Mouse (Mus musculus) CD4-positive helper T cell, adult 2 months (primary cell): ENCODE results near the gene AW146154.
"Not testable (repeated sequence)": the region's sequence is repeated elsewhere in the genome, so short reads cannot be mapped to it uniquely, and the experiment has no call there.

Experiments
- DNase-seq: peaks from one replicate; pipeline ENCODE4 v3.0.0-alpha.2; 2012; ENCODE audit warnings: low read depth, missing footprints, low spot score

AW146154 gene

DNA sequence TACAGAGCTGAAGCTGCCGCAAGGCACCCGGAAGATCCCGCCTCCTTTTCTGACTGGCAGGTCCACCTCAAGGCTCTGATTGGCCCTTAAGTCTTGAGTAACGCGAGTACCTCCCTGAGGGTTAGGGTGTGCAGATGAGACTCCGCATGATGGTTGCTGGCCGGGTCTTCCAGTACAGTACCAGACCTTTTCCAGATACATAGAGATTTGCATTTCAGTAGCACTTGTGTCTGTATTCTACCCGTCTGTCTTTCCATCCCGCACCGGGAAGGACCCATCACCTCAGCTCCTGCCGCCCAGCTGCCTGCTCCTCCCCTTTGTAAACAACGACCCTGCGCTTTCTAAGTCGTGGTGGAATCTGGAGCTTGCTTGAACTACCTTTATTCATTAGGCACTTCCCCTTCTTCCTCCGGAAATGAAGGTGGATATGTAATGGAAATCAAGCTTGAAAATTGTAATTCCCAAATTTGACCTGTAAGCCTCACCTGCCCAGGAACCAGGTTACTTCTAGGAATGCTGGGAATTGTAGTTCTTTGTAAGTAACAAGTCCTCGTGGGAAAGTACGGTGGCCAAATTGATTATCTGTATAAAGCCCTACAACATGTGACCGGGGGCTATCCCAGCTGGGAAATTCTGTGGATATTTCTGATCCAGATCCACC lies at the start of gene AW146154, which contains the start of gene Gm20449:
AW146154 (minus strand) TSS at position 502 of the 661 bp plus-strand sequence.
Gm20449 (minus strand) TSS at position 29 of the 661 bp plus-strand sequence.
- peak; percentile 92 for DNase-seq

DNA sequence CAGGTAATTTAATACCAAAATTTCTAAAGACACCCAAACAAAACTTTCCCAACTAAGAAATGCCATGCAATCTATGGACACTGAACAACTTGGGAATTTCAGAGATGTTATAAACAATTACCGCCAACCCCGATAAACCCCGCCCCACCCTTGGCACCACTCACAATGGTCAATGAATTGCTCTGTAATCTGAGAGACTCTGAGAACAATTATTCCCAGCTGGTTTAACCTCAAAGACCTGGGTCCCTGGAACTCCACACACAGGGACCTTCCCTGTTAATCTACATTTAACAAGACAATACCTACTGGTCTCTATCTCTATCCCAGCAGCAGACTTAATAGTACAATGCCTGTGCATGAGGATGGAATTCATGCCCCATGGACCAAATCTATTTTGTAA lies 13.0 kb upstream of the AW146154 start:
- no peak for DNase-seq

DNA sequence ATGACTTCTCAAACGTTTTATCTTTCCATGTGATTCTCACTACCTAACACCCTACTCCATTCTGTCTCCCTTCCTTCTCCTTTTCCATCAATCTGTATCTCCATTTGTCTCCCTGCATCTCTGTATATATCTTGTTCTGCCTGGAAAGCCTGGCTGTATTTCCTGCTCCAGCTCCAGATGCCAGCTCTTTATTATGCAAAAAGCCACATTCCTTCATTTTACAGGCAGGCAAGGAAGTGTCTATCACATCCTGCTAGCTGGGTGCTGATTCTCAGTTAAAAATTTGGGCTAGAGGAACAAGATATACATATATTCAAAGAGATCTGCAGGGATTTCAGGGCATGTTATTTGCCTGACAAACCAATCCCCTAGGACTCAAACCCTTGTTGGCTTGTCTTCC lies 12.5 kb upstream of the AW146154 start:
- no peak for DNase-seq

DNA sequence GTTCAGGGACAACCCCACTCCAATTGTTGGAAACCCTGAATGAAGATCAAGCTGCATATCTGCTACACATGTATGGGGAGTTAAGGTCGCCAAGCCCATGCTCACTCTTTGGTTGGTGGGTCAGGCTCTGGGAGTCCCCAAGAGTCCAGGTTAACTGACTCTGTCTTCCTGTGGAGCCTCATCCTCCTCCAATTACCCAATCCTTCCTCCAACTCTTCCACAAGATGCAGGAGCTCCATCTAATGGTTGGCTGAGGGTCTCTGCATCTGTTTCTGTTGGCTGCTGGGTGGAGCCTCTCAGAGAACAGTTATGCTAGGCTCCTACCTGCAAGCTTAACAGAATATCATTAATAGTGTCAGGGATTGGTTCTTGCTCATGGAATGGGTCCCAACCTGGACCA lies 2.7 kb upstream of the AW146154 start:
- DNase-seq: no peak

DNA sequence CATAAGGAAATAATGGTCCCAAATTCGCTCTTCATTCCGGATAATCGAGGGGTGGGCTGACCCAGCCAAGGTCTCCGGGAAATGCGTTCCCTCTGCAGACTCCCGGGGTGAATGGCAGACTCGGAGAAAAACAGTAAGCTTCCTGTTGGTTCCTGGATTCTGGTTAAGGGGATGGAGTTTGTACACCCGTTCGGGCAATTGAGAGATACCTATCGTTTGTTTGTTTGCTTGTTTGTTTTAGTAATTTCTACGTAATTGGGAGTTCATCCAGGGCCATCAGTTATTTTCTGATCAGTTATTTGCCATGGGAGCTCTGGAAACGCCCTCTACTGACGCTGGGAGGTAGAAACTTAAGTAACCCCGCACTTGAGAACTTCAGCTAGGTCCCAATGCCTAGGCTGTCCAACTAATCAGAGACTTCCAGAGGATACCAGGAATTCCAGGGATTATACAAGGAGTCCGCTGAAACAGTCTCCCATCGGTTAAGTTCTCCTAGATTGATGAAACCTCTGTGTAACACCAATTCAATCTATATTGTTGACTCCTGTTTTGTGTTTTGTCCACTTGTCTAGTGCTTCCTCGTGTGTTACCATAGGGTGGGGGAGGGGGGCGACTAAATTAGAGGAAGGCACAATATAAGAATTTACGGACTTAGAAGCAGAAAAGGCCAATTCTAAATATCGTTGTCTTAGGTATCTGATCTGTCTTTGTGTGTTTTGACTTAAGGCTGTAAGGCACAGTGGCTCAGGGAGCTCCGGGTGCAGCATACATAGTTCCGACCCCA lies 653 bp upstream of the AW146154 start:
- peak; percentile 66 for DNase-seq

DNA sequence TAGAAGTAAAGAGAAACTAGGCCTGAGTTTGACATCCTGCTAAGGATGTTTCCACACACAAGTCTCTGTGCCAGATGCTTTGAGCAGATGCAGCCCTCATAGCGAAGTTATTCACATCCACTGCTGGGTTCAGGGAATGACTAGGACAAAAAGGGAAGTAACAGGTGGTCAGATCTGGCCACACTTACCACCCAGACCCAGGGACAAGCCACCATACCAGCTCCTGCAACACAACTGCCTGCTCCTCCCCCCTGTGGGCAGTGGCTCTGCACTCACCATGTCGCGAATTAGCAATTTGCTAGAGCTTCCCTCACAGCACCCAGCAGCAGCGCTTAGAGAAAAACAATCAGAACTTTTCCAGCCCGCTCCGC lies 687 bp downstream of the AW146154 start:
- DNase-seq: not testable (repeated sequence)

DNA sequence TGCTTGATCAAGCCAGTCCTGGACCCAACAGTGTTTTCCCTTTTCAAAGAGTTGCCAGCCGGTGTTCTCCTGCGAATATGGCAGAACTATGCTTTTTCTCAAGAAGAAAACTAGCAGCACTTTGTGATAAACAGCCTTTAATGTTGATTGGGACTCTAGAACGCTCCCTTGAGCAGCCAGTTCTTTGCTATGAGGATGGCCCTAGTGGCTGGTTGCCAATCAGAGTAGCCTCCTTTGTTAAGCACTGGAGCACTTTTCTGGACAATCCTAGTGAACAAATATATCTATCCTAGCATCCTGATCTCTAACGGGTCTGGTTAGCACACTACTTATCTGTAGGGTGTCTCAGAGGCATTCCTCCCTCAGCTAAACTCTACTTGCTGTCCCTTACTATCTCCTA lies 1.2 kb downstream of the AW146154 start:
- DNase-seq: not testable (repeated sequence)

DNA sequence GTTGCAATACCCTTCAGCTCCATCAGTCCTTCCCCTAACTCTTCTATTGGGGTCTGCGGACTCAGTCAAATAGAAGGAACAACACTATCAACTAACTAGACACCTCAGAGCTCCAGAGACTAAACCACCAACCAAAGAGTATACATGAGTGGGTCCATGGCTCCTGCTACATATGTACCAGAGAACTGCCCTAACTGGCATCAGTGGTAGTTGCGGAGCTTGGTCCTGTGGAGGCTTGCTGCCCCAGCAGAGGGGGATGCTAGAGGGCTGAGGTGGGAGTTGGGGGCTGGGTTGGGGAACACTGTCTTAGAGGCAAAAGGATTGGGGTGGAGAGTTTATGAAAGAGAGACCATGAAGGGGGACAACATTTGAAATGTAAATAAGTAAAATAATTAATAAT lies 1.8 kb downstream of the AW146154 start:
- DNase-seq: no peak

DNA sequence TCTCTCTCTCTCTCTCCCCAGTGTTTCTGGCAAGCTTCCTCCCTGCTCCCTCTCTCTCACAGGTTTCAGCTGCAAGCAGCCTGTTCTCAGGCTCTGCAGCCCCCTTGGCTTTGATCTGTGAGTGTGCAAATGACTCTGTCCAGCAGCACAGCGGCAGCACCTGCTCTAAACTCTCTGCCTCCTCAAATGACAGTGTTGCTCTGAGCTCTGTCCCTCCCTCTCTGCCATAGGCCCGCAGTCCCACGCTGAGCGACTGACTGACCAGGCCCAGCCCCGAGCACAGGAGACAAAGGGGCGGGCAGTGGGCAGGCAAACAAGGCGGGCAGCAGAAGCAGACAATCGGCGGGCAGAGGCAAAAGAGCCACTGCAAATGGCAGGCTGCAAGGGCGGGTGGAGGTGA lies 47.8 kb downstream of the AW146154 start:
- DNase-seq: no peak

DNA sequence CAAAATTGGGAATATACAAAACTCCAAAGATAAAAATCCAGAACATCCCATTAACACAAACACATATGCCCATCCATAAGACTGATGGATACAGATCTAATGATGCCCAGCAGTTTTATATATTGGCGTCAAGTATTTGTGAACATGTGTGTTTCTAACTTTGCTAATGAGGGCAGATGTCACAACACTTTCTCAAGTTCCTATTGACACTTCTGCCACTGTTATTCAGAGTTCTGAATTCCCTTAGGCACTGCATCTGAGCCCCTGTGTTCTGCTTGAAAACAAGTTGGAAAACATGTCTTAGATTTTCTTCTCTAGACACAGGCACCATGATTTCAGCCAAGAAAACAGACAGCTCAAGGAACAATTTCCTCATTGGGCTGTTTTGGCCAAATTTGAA lies 51.1 kb downstream of the AW146154 start, which contains the start of gene Vmn2r57:
Vmn2r57 (minus strand) TSS at position 101 of the 400 bp plus-strand sequence.
- not testable (repeated sequence) for DNase-seq
